Mouse (Mus musculus): ENCODE measurements around the gene Slc22a17.

Slc22a17 gene

GRCm38 (mm10) chr14:54938431-54939219 is 25.7 kb upstream of the Slc22a17 start:
- no peak for DNase-seq (ENCODE audit: low read depth)

GRCm38 (mm10) chr14:54937361-54938182 is 24.6 kb upstream of the Slc22a17 start:
- DNase-seq (ENCODE audit: low read depth), result no peak

GRCm38 (mm10) chr14:54936831-54937160 is 23.9 kb upstream of the Slc22a17 start:
- DNase-seq (ENCODE audit: low read depth), result no peak

GRCm38 (mm10) chr14:54935904-54936830 is 23.2 kb upstream of the Slc22a17 start, which contains the start of gene Cmtm5:
Gene Cmtm5 (plus strand): TSS chr14:54936261.
- DNase-seq (ENCODE audit: low read depth), result no peak

- no peak for DNase-seq (ENCODE audit: low read depth)
These were observed 19.8 kb upstream of the Slc22a17 start, which contains the start of gene Il25 for GRCm38 (mm10) chr14:54932645-54933150. Gene Il25 (plus strand): TSS chr14:54932695.

GRCm38 (mm10) chr14:54930431-54930830 is 17.5 kb upstream of the Slc22a17 start:
- no peak for DNase-seq (ENCODE audit: low read depth)

GRCm38 (mm10) chr14:54929801-54930200 is 16.9 kb upstream of the Slc22a17 start:
- DNase-seq (ENCODE audit: low read depth), result no peak

- DNase-seq (ENCODE audit: low read depth), result no peak
These were observed 14.4 kb upstream of the Slc22a17 start for GRCm38 (mm10) chr14:54927296-54927695.

- DNase-seq (ENCODE audit: low read depth), result no peak
These were observed 13.6 kb upstream of the Slc22a17 start for GRCm38 (mm10) chr14:54926401-54927158.

- DNase-seq (ENCODE audit: low read depth), result no peak
These were observed 12.7 kb upstream of the Slc22a17 start, which contains the start of gene Efs for GRCm38 (mm10) chr14:54925349-54926342. Gene Efs (minus strand): TSS chr14:54926126.

- no peak for DNase-seq (ENCODE audit: low read depth)
These were observed 11.9 kb upstream of the Slc22a17 start for GRCm38 (mm10) chr14:54924641-54925348.

GRCm38 (mm10) chr14:54920076-54920685 is 7.2 kb upstream of the Slc22a17 start:
- no peak for DNase-seq (ENCODE audit: low read depth)

- no peak for DNase-seq (ENCODE audit: low read depth)
These were observed 411 bp upstream of the Slc22a17 start for GRCm38 (mm10) chr14:54913343-54913742.

- no peak for DNase-seq (ENCODE audit: low read depth)
These were observed 652 bp downstream of the Slc22a17 start for GRCm38 (mm10) chr14:54912109-54912850.

GRCm38 (mm10) chr14:54908682-54909081 is 4.2 kb downstream of the Slc22a17 start:
- DNase-seq (ENCODE audit: low read depth), result no peak

GRCm38 (mm10) chr14:54903641-54904040 is 9.3 kb downstream of the Slc22a17 start:
- DNase-seq (ENCODE audit: low read depth), result no peak

- DNase-seq (ENCODE audit: low read depth), result no peak
These were observed 12.5 kb downstream of the Slc22a17 start for GRCm38 (mm10) chr14:54900383-54900782.

- DNase-seq (ENCODE audit: low read depth), result no peak
These were observed 15.5 kb downstream of the Slc22a17 start for GRCm38 (mm10) chr14:54897445-54897844.
